Mouse (Mus musculus) liver, adult 10 weeks (tissue): Measurements from ENCODE around the gene Psip1. TPM values are rescaled to one million over a fixed set of nuclear protein-coding genes. Genes with fewer than 3 reads are reported as not detected.

ENCODE experiments used
- polyA plus RNA-seq: library from polyadenylated mRNA; stranded (reverse); fragments of 350-450 nt; fragmentation: Illumina TruSeq; extraction: RNeasy Lipid Tissue Mini Kit (QIAGEN cat#74804); gene quantifications from one replicate; pipeline ENCODE4 v1.2.3, GENCODE M21; 2014; ENCODE audit warnings: low read depth, low replicate concordance

Gene Psip1
- 48.5 TPM for polyA plus RNA-seq

GRCm38 (mm10) chr4:83486117-83486901 is at the start of gene Psip1:
TSS of gene Psip1 (minus strand) at chr4:83486459.

GRCm38 (mm10) chr4:83524843-83525689 is 38.8 kb upstream of the Psip1 start, which contains the start of gene Ccdc171:
TSS of gene Ccdc171 (plus strand) at chr4:83525545.

GRCm38 (mm10) chr4:83417160-83417819 is 69.0 kb downstream of the Psip1 start, which contains the start of gene Snapc3:
TSS of gene Snapc3 (plus strand) at chr4:83417724.

Other genes starting within 250 kb of the Psip1 start
- 21.3 TPM for gene Ttc39b, start 162.2 kb downstream of the Psip1 start, polyA plus RNA-seq
- 10.9 TPM for gene Snapc3, start 68.7 kb downstream of the Psip1 start, polyA plus RNA-seq
- gene Ccdc171, start 39.1 kb upstream of the Psip1 start, polyA plus RNA-seq = 2.8 TPM